Mouse (Mus musculus) lung, postnatal 0 days (tissue): Measurements from ENCODE around the gene Aspscr1.
"Not testable (repeated sequence)": the region's sequence is repeated elsewhere in the genome, so short reads cannot be mapped to it uniquely, and the experiment has no call there.

Source experiments
- CTCF ChIP-seq: IDR thresholded peaks from 2 replicates; pipeline ENCODE4 v1.5.1; 2016; ENCODE audit warnings: antibody characterized with exemption, mild to moderate bottlenecking
- EP300 ChIP-seq: IDR thresholded peaks from 2 replicates; pipeline ENCODE4 v1.6.1; 2016; ENCODE audit warnings: antibody characterized with exemption, mild to moderate bottlenecking, control low read depth

- not testable (repeated sequence) for TF ChIP-seq CTCF, EP300
Observed at GRCm38 (mm10) chr11:120729432-120730050, 56.8 kb downstream of the Aspscr1 start.
